Mouse (Mus musculus) liver, embryonic 15.5 days (tissue): Measurements from ENCODE around the gene Clic1. TPM values are rescaled to one million over a fixed set of nuclear protein-coding genes. Genes with fewer than 3 reads are reported as not detected.

ENCODE experiments used
- ATAC-seq: fragments of 200-750 bp; cut with Nextera tagmentation; 2 replicates; pipeline ENCODE4 v1.8.0; 2017; ENCODE audit warnings: moderate number of reproducible peaks, mild to moderate bottlenecking, moderate library complexity; ENCODE audit not compliant: insufficient read depth
- H3K27ac ChIP-seq: fragments of 300-500 bp; sonication (generic); replicated peaks from 2 replicates; pipeline ENCODE4 v1.5.1; 2015; ENCODE audit warnings: mild to moderate bottlenecking, inconsistent platforms
- H3K27me3 ChIP-seq: fragments of 300-500 bp; sonication (generic); 2 replicates; pipeline ENCODE4 v1.6.1; 2015; ENCODE audit warnings: mild to moderate bottlenecking, inconsistent platforms
- H3K36me3 ChIP-seq: fragments of 300-500 bp; sonication (generic); replicated peaks from 2 replicates; pipeline ENCODE4 v1.6.1; 2015; ENCODE audit warnings: moderate library complexity, mild to moderate bottlenecking, inconsistent platforms
- H3K4me1 ChIP-seq: fragments of 300-500 bp; sonication (generic); replicated peaks from 2 replicates; pipeline ENCODE4 v1.6.1; 2015; ENCODE audit warnings: inconsistent platforms
- H3K4me2 ChIP-seq: fragments of 300-500 bp; sonication (generic); 2 replicates; pipeline ENCODE4 v1.6.1; 2015; ENCODE audit warnings: moderate library complexity, mild to moderate bottlenecking, inconsistent platforms
- H3K4me3 ChIP-seq: fragments of 300-500 bp; sonication (generic); replicated peaks from 2 replicates; pipeline ENCODE4 v1.5.1; 2015; ENCODE audit warnings: mild to moderate bottlenecking, inconsistent platforms
- H3K9ac ChIP-seq: fragments of 300-500 bp; sonication (generic); 2 replicates; pipeline ENCODE4 v1.6.1; 2015; ENCODE audit warnings: moderate library complexity, mild to moderate bottlenecking, inconsistent platforms
- H3K9me3 ChIP-seq: fragments of 300-500 bp; sonication (generic); replicated peaks from 2 replicates; pipeline ENCODE4 v1.6.1; 2016; ENCODE audit warnings: inconsistent platforms
- WGBS: fragments of 180-500 bp; shearing (Covaris S2); methylation state at CpG from one replicate; pipeline ENCODE4 v1.1.7; 2015; ENCODE audit warnings: mixed read lengths; ENCODE audit not compliant: insufficient replicate concordance; 5-methylcytosine and 5-hydroxymethylcytosine counted together
- polyA plus RNA-seq: library from polyadenylated mRNA; unstranded; fragments of >200 nt; fragmentation: Nextera tagmentation; extraction: Ambion mirVana; gene quantifications from 2 replicates; pipeline ENCODE4 v1.2.1, GENCODE M21; 2015

Clic1 gene
- polyA plus RNA-seq, 1 experiment from 2014 or later: 122 TPM

- H3K27ac ChIP-seq: peak overlapping the region; percentile 65; the same call in 1 of the 2 replicates
- peak overlapping the region; percentile 54 for H3K4me2 ChIP-seq
- ATAC-seq: no peak; the same call in 1 of the 2 replicates
- 6% methylated on average over 17 of the region's 17 CpGs for WGBS
- H3K27me3 ChIP-seq: no peaks in the 10 kb centered on the region
- no peak overlapping the region for H3K9ac ChIP-seq
- peaks cover 68% of the 10 kb centered on the region for H3K4me1 ChIP-seq
- no peaks in the 10 kb centered on the region for H3K9me3 ChIP-seq
- H3K4me3 ChIP-seq: peak overlapping the region; percentile 20
- H3K36me3 ChIP-seq: peaks cover 12% of the 10 kb centered on the region
These were observed 28.5 kb upstream of the Clic1 start for GRCm38 (mm10) chr17:35021163-35021808.

DNA sequence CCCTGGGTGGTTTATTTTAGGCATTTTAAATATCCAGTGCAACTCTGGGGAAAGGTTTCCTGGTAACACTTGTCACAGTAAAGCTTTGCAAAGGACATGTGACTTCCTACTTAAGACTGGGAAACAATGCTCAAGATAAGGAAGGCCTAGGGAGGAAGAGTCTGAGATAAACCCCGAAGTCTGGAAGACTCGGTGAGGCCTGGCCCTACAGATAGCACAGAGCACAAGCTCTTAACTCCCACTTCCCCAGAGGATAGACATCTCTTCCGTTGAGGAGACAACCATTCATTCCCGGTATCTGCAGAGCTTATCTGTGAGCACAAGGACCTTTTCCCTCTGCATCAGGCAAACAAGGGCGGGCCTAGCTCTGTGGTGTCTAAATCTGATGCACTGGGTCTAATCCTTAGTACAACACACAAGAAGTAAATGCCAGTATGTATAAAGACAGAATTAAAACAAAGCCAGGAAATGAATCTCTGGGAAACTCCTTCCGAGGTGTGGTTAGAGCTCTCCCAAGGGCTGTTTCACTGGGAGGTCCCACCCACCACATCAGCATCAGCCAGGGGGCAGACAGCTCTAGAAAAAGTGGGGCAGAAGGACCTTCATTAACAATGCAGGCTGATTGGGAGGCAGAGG, 27.8 kb upstream of the Clic1 start:
- H3K4me2 ChIP-seq: peak overlapping the region; percentile 54
- peaks cover 5% of the 10 kb centered on the region; the same call in 1 of the 2 replicates for H3K36me3 ChIP-seq
- 10% methylated on average over 6 of the region's 6 CpGs for WGBS
- no peaks in the 10 kb centered on the region for H3K27me3 ChIP-seq
- H3K4me3 ChIP-seq: peak overlapping the region; percentile 20; the same call in 1 of the 2 replicates
- no peaks in the 10 kb centered on the region for H3K9me3 ChIP-seq
- peak; percentile 82 for ATAC-seq
- H3K4me1 ChIP-seq: peaks cover 61% of the 10 kb centered on the region
- H3K9ac ChIP-seq: no peak overlapping the region
- H3K27ac ChIP-seq: peak overlapping the region; percentile 65

GRCm38 (mm10) chr17:35022541-35023060, 27.2 kb upstream of the Clic1 start:
- H3K4me1 ChIP-seq: peaks cover 60% of the 10 kb centered on the region
- no peak overlapping the region for H3K4me2 ChIP-seq
- no peaks in the 10 kb centered on the region for H3K27me3 ChIP-seq
- H3K9me3 ChIP-seq: no peaks in the 10 kb centered on the region
- no peak overlapping the region for H3K4me3 ChIP-seq
- peak overlapping the region; percentile 39; the same call in 1 of the 2 replicates for H3K27ac ChIP-seq
- no peaks in the 10 kb centered on the region for H3K36me3 ChIP-seq
- H3K9ac ChIP-seq: no peak overlapping the region
- 59% methylated on average over 8 of the region's 8 CpGs for WGBS
- no peak for ATAC-seq

- H3K4me3 ChIP-seq: no peak overlapping the region
- no peaks in the 10 kb centered on the region for H3K9me3 ChIP-seq
- H3K9ac ChIP-seq: no peak overlapping the region
- 76% methylated on average over 5 of the region's 5 CpGs for WGBS
- no peak overlapping the region for H3K27ac ChIP-seq
- H3K4me1 ChIP-seq: peaks cover 64% of the 10 kb centered on the region
- H3K4me2 ChIP-seq: 0 out of 2 replicates have a peak overlapping the region, but pooled peaks have one; percentile 13
- H3K36me3 ChIP-seq: no peaks in the 10 kb centered on the region
- no peaks in the 10 kb centered on the region for H3K27me3 ChIP-seq
- no peak for ATAC-seq
These were observed 26.5 kb upstream of the Clic1 start for GRCm38 (mm10) chr17:35023221-35023620.

DNA sequence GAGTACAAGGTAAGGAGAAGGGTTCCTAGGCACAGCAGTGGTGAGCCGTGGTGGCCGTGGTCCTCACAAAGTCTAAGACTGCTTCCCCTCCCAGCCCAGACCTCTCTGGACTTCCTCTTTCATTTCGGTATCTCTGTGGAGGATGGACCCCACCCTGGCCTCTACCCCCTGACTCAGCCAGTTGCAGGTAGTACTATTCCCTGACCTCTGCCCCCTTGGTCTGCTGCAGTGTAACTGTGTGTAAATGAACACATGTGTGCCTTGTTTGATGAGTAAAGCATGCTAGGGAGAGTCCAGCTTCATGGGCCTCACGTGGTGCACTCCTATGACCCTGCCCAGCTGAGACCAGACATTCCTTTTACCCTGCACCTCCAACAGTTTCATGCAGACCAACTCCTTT, 26.0 kb upstream of the Clic1 start:
- no peaks in the 10 kb centered on the region for H3K9me3 ChIP-seq
- H3K4me3 ChIP-seq: no peak overlapping the region
- ATAC-seq: 0 out of 2 replicates have a peak, but pooled peaks have one; percentile 3
- no peaks in the 10 kb centered on the region for H3K27me3 ChIP-seq
- no peak overlapping the region for H3K9ac ChIP-seq
- WGBS: 25% methylated on average over 4 of the region's 4 CpGs
- H3K4me2 ChIP-seq: 0 out of 2 replicates have a peak overlapping the region, but pooled peaks have one; percentile 13
- H3K4me1 ChIP-seq: peaks cover 64% of the 10 kb centered on the region
- H3K36me3 ChIP-seq: no peaks in the 10 kb centered on the region
- H3K27ac ChIP-seq: no peak overlapping the region

DNA sequence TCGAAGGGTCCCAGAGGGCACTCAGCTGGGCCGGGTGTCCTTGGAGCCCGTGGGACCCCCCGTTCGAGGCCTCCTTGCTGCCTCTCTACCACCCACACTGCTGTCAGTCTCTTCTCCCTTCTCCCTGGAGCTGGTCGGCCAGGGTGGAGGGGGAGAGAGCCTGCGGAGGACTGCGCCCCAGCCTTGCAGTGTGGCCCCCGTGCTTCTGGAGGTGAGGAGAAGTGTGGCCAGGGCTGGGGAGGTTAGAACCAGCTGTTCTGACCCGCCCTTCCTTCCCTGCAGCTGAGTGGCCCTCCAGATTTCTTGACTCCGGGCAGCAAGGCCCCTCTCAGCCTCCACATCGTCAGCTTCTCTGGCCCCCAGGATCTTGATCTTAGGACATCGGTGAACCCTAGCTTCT, 25.5 kb upstream of the Clic1 start:
- WGBS: 45% methylated on average over 13 of the region's 13 CpGs
- Histone ChIP-seq H3K9me3 (no peaks in the 10 kb centered on the region), H3K36me3 (no peaks in the 10 kb centered on the region), H3K27me3 (no peaks in the 10 kb centered on the region), H3K27ac (no peak overlapping the region), H3K4me1 (peaks cover 66% of the 10 kb centered on the region), H3K4me3 (no peak overlapping the region), H3K9ac (peak overlapping the region; percentile 11; the same call in 1 of the 2 replicates), H3K4me2 (no peak overlapping the region)
- no peak for ATAC-seq

- Histone ChIP-seq H3K4me2 (no peak overlapping the region), H3K9ac (no peak overlapping the region), H3K36me3 (no peaks in the 10 kb centered on the region), H3K27ac (no peak overlapping the region), H3K9me3 (no peaks in the 10 kb centered on the region), H3K27me3 (no peaks in the 10 kb centered on the region), H3K4me1 (peaks cover 72% of the 10 kb centered on the region), H3K4me3 (no peak overlapping the region)
- no peak for ATAC-seq
- 39% methylated on average over 10 of the region's 10 CpGs for WGBS
These were observed 24.9 kb upstream of the Clic1 start for GRCm38 (mm10) chr17:35024691-35025488.

DNA sequence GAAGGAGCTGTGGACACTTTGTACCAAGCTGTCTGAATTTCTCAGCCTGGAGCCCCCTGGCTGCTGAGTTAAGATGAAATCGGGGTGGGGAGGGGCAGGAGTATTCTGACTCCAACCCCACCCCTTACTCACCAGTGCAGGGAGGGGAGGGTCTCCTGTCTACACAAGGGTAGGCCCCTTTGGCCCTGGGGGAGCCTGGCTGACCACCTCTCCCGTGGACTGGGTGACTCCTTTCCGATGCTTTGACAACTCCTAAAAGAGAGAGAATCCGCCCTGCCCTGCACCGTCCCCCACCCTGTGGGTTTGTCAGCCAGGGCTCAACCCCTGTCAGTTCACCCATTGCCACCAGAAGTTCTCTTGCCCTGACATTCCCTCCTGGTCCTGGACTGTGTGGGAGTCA, 23.6 kb upstream of the Clic1 start:
- Histone ChIP-seq H3K9ac (no peak overlapping the region), H3K4me3 (no peak overlapping the region), H3K4me2 (no peak overlapping the region)

DNA sequence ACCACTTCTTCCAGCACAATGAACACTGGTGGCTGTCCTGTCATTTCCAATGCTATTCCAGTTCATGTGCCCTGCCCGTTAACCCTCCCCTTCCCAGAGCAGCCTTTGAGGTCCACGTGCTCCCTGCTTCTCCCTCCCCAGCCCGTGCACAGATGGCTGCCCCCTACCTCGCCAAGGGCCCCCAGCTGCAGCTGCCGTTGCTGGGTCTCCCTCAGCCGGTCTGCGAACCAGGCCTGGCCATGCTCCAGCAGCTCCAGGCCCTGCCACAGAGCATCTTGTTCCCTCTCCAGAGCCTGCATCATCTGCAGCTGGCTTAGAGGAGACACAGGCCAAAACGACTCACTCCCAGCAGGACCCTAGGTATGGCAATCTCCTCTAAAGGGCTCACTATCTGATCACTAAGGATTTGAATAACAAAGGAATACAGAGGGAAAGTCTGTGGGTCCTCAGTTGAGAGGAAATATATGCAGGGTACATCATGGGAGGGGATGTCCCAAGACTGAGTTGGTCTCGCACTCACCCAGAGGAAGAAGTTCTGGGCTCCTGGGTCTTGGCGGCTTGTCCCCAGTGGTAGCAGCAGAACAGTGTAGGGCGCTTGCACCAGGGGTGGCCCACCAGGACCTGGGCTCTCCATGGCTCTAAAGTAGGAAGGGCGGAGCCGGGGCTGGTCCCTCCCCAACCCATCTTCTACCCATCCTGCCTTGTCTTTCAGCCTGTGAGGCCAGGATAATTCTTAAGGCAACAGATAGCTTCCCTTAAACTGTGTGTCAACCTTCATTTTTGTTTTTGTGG, 22.3 kb upstream of the Clic1 start, which contains the start of gene Sapcd1:
TSS of gene Sapcd1 (minus strand) at position 740 of the 792 bp plus-strand sequence.
- H3K27me3 ChIP-seq: no peaks in the 10 kb centered on the region
- H3K4me2 ChIP-seq: no peak within 1 kb of the TSS
- H3K9me3 ChIP-seq: no peaks in the 10 kb centered on the region
- H3K9ac ChIP-seq: no peak within 1 kb of the TSS
- ATAC-seq: no peak
- WGBS: 52% methylated on average over 13 of the region's 13 CpGs
- no peak within 1 kb of the TSS for H3K4me3 ChIP-seq
- H3K27ac ChIP-seq: no peak within 1 kb of the TSS
- H3K36me3 ChIP-seq: no peaks in the 10 kb centered on the region
- peaks cover 71% of the 10 kb centered on the region for H3K4me1 ChIP-seq

More for the DNA sequence above, 23.6 kb upstream of the Clic1 start:
- H3K36me3 ChIP-seq: no peaks in the 10 kb centered on the region
- H3K9me3 ChIP-seq: no peaks in the 10 kb centered on the region
- H3K27ac ChIP-seq: no peak overlapping the region
- ATAC-seq: no peak
- H3K27me3 ChIP-seq: no peaks in the 10 kb centered on the region
- peaks cover 72% of the 10 kb centered on the region for H3K4me1 ChIP-seq
- WGBS: 77% methylated on average over 5 of the region's 5 CpGs

GRCm38 (mm10) chr17:35028315-35028714, 21.5 kb upstream of the Clic1 start:
- Histone ChIP-seq H3K9ac (no peak overlapping the region), H3K4me2 (no peak overlapping the region), H3K36me3 (no peaks in the 10 kb centered on the region), H3K9me3 (no peaks in the 10 kb centered on the region), H3K27me3 (no peaks in the 10 kb centered on the region), H3K27ac (no peak overlapping the region), H3K4me1 (peaks cover 65% of the 10 kb centered on the region), H3K4me3 (no peak overlapping the region)
- ATAC-seq: no peak
- WGBS: 54% methylated on average over 2 of the region's 2 CpGs
